Mouse (Mus musculus) erythroid progenitor cell, adult 5-6 weeks (primary cell): ENCODE data around the gene Smarcc1. TPM values are rescaled to one million over a fixed set of nuclear protein-coding genes. Genes with fewer than 3 reads are reported as not detected.
"Not testable (repeated sequence)": the region's sequence is repeated elsewhere in the genome, so short reads cannot be mapped to it uniquely, and the experiment has no call there.

ENCODE experiments used
- ATAC-seq: replicated peaks from 2 replicates; pipeline ENCODE4 v1.8.0; 2016; ENCODE audit warnings: moderate number of reproducible peaks, mild to moderate bottlenecking, moderate TSS enrichment, inconsistent platforms; ENCODE audit not compliant: poor library complexity, low FRiP score, severe bottlenecking
- total RNA-seq, 2 experiments: library from RNA; stranded (forward) in 1 of 2; stranded (reverse) in 1 of 2; fragments of 150-400 nt in 1 of 2; fragments of 186-747, 209-891 nt in 1 of 2; gene quantifications; 2 replicates each; pipeline versions ENCODE4 v1.2.3 to v1.2.4; 2015 to 2017; ENCODE audit warnings: low replicate concordance in 2 of 2

Gene Smarcc1
- total RNA-seq (2015; ENCODE audit: low replicate concordance) (40.7 and 61.6 TPM in 2 replicates), total RNA-seq (2017; ENCODE audit: low replicate concordance) (49.2 and 71.5 TPM in 2 replicates)

DNA sequence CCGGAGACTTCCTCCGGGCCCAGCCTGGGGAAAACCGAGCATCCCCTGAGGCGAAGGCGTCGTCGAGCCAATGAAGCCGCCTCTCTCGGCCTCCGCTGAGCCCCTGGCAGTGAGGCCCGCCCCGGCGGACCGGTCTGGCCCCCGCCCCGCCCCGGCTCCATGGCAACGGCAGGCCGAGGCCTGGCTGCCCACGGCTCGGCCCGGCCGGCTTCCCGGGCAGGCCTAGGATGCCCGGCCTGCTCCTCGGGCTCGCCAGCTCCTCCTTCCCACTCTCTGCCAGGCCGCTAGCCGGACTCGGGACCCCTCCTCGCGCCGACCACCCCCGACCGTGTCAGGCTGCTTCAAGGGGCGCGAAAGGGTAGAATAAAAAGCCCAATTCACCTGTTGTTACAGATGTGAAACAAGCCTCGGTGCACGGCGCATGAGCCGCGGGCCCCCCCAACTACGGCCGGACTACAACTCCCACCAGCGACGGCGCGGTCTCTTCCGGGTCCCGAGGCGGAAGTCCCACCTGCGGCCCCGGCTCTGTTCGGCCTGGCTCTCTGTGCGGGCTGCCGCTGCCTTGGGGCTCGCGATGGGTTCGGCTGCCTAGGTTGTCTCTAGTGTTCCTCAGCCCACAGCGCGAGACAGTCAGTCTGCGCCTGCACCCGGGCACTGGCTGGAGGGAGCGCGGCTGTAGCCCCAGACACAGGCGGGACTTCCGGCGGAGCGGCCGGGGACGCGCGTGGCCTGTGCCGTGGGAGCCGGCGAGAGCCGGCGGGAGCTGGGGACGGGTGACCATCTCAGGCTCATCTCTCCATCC lies at the start of gene Smarcc1:
TSS of gene Smarcc1 (plus strand) at position 732 of the 802 bp plus-strand sequence.
- ATAC-seq = peak; percentile 92

GRCm38 (mm10) chr9:110068745-110069144 lies 48.8 kb upstream of the Smarcc1 start:
- no peak for ATAC-seq

DNA sequence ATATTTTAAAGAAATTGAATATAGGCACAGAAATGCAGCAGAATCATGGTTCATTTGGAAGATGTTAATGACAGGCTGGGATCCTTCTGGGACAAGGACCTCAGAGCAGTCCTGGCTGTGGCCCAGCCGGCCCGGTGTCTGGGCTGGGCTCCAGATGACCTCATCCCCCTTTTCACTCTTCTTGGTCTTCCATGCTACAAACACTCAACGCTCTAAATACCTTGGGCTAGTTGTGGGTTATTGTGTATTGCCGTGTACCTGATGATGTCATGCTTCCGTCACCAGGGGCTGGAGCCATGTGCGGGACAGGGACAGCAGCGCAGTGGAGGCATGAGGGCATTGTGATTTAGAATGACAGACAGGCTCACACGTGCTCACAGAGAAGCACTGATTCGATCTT lies 47.1 kb upstream of the Smarcc1 start:
- ATAC-seq = no peak

DNA sequence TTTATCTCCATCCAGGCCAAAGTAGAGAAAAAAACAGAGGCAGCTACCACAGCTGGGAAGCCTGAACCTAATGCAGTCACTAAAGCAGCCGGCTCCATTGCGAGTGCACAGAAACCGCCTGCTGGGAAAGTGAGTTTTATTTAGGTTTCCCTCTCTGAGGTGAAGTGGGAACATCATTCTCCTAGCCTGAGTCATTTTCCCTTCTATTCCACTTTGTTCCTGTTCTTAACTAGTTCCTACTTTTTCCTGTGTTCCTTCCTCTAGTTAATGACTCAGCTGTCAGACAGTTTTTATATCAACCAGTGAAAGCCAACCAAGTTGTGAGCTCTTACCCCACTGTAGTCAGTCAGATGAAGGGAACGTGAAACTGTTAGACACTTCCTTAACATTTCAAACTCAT lies 46.5 kb upstream of the Smarcc1 start:
- ATAC-seq = no peak

DNA sequence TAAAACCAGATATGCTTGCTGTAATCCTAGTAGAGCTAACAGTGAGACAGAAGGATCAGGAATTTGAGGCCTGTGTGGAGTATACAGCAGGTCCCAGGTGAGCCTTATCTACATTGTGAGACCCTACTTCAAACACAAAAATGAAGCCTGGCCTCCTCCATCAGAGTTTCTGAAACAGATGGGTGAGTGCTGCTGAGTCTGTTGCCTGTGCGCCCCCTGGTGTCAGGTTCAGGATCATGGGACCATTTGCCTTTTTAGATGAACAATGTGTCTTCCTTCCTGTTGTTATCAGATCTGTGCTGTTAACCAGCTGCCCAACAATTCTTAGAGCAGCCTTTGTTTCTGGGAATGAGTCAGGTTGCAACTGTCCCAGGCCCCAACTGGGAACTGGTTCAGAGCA lies 45.7 kb upstream of the Smarcc1 start:
- peak; percentile 40; the same call in 1 of the 2 replicates for ATAC-seq

- not testable (repeated sequence) for ATAC-seq
Observed at GRCm38 (mm10) chr9:110076468-110076867, 41.0 kb upstream of the Smarcc1 start.

GRCm38 (mm10) chr9:110081066-110081465 lies 36.4 kb upstream of the Smarcc1 start:
- no peak for ATAC-seq

GRCm38 (mm10) chr9:110084201-110084964 lies 33.1 kb upstream of the Smarcc1 start:
- no peak for ATAC-seq

DNA sequence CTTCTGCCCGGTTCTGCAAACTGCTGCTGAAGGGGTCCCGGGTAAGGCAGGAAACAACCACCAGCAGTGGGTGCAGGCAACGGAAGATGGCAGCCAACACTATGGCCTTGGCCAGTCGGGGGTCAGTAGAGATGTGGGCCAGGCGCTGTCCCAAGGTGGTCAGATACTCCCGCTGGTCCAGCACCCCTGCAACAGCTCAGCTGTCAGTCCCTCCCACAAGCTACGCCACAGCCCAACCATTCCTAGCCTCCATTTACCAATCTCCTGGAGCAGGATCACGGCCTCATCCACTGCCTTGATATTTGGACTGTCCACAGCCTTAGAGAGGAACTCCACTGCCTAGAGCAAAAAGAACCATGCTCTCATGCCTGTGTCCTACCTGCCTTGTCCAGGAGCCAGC lies 31.8 kb upstream of the Smarcc1 start:
- ATAC-seq = no peak

DNA sequence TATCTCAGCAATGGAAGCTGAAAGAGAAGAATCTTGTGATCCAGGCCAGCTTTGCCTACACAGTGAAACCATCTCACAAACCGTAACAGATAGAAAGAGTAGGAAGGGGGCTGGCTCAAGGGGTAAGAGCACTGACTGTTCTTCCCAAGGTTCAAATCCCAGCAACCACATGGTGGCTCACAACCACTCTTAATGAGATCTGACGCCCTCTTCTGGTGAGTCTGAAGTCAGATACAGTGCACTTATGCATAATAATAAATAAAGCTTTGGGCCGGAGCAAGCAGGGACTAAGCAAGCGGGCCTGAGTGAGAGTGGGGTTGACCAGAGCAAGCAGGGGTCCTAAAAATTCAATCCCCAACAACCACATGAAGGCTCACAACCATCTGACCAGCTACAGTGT lies 24.2 kb upstream of the Smarcc1 start:
- ATAC-seq = no peak

- no peak for ATAC-seq
Observed at GRCm38 (mm10) chr9:110094761-110095160, 22.7 kb upstream of the Smarcc1 start.

- no peak for ATAC-seq
Observed at GRCm38 (mm10) chr9:110097791-110098190, 19.7 kb upstream of the Smarcc1 start.

GRCm38 (mm10) chr9:110100627-110101600 lies 16.6 kb upstream of the Smarcc1 start:
- ATAC-seq = peak; percentile 100

DNA sequence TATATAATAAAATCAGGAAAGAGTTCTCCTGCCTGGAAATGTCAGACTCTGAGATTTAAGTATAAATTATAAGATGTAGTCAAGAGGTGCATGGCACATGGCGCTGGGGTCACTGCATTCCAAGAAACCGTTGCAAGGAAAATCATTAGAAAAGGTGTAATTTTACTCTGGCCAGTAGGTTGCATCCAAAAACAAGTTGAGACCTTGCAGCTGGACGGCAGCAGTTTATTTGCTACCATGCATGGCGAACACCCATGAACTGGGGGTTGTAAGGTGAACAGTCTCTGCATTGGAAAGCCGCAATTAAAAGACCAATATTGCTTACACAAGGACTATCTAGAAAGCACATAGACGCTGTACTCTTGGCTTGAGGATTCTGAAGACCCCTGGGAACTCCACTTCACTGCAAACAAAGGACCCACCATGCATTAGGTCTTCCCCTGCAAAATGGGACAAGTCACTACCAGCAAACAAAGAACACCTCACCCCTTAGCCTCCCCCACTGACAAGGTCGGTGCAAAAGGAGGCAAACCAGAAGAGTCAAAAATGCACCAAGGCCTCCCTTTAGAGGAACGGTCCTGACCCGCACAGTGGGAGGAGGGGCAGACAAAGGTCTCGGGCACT lies 1.0 kb upstream of the Smarcc1 start:
- no peak for ATAC-seq

- no peak for ATAC-seq
Observed at GRCm38 (mm10) chr9:110117779-110118139, 251 bp downstream of the Smarcc1 start, which contains the start of gene Dhx30. TSS of gene Dhx30 (minus strand) at chr9:110117830.

GRCm38 (mm10) chr9:110118249-110118648 lies 741 bp downstream of the Smarcc1 start:
- no peak for ATAC-seq

DNA sequence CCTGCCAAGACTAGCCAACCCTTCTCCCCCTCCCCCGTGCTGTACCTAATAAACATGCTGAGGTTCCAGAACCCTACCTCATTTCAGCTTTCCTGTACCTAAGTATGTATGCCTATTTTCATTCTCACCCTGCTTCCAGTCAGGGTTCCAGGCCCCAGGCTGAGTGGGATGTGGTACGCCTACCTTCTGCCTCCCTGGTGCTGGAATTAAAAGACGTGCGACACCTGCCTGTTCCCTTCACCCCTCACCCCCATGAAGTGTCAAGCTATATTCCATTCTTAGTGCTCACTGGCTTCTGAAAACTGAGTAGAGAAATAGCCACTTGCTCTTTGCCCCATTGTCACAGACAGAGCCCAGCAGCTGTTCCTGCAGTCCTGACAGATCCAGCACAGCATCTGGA lies 3.9 kb downstream of the Smarcc1 start:
- no peak for ATAC-seq

- no peak for ATAC-seq
Observed at GRCm38 (mm10) chr9:110123322-110123721, 5.8 kb downstream of the Smarcc1 start.

DNA sequence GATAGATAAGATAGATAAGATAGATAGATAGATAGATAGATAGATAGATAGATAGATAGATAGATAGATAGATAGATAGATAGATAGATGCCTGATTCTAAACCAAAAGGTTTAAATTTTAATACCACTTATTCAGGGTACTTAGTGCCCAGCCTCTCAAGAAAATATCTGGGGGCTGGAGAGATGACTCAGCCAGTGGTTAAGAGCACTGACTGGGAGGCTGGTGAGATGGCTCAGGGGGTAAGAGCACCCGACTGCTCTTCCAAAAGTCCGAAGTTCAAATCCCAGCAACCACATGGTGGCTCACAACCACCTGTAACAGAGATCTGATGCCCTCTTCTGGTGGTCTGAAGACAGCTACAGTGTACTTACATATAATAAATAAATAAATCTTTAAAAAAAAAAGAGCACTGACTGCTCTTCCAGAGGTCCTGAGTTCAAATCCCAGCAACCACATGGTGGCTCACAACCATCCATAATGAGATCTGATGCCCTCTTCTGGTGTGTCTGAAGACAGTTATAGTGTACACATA lies 6.6 kb downstream of the Smarcc1 start:
- not testable (repeated sequence) for ATAC-seq
